Mouse (Mus musculus) CH12F3 (cell line): ENCODE measurements at regions not wholly inside any gene's neighbourhood (a gene's known extent, or its start where the extent isn't known, plus 50 kb on each side); places are given as distances from the start of the nearest gene placed in this dataset.

Experiments
- in situ Hi-C: fragments of 300-500 bp; cut with MboI; formaldehyde crosslinking; loops from 2 replicates; pipeline ENCODE4 v1.14.3; 2020; ENCODE audit warnings: low sequenced_read_pairs

DNA sequence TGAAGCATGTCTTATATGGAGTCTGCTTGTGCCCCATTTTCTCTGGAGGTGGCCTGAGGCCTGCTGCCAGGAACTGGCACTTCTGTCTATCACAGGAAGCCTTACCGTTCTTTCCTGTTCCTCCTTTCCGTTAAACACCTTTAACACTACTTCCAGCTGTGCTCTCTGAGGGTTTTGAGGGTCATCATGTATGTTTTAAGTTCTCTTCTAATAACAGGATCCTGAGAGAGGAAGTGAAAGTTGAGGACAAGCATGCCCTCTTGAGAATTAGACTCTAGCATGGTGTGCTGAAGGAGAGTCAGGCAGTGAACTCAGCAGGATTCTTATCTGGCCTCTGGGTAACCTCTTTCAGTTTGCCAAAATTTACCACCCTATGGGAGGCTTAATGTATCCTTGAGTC lies 418.0 kb upstream of the 9430069I07Rik start:
- in situ Hi-C loops = no loop called here

DNA sequence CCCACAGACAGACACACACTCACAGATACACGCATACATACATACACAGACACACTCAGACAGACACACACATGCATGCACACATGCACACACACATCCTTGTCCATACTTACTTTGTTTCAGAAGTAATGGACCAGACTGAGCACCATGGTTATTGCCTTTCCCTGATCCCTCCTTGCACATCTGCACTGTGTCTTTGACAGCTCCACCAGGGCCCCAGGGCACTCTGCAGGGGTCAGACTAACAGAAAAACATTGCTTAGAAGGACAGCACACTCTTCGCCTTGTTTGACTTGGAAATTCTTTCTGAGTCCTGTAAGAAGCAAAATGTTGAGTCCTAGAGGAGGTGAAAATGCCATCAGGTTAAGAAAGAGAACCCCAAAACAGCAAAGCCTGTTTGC lies 394.1 kb upstream of the 9430069I07Rik start:
- in situ Hi-C loops = no loop called here

DNA sequence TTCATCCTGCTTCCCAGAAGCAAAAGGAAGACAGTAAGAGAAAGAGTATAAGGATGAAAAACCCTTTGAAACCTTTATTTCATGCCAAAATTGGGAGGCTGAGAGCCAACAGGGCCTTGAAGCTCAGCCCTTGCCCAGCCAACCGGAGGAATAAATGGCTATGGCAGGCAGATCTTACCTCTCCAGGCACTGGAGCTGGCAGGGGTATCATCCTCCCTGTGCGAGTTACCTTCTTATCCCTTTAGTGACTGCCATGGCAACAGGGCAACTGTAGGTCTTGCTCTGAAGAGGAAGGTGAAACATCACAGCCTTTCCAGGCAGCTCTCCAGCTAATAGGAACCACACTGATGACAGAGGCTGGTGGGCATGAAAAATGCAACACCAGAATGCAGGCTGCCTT lies 393.3 kb upstream of the 9430069I07Rik start:
- in situ Hi-C loops = no loop called here

DNA sequence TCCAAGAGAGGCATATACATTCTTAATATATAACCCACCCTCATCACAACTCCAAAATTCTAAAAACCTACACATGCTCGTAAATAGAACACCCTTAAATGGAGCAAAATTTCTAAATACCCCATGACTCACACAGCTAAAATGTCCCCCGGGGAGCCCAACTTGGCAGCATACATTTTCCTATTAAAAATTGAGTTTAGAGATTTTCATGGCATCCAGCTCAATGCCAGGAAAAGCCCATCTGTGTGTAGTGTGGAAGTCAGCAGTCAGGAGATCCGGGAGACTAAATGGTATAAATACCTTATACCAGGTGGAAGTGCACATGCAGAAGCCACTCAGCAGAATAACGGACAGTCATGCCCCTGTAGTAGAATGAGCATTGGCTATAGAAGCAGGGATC lies 389.4 kb upstream of the 9430069I07Rik start:
- in situ Hi-C loops = no loop called here

DNA sequence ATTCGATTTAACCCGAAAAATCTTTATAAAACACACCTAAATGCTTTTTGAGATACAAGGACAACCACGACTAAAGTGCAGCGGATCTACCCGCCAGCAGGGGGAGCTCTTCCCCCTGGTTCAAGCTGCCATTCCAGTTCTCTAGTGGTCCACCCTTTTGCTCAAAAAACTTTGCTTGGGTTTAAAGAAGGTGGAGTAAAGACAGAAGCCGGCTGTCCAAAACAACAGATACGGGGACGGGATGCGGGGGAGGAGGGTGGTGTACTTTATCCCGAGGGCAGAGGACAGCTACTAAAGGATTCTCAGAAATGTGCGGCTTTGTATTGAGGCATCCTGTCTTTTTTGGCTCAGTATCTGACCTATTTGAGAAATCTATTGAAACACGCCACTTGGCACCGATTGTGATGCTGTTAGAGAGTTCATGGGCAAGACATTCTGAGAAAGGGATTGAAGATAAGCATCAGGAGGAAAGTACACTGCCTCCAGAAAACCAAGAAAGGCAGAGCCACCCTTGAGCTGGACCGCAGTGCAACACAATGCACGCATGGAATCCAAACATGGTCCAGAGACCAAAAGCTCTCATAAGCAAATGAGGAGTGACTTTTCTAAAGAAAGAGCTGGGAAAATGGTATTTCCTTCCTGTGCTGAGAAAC lies 385.6 kb upstream of the 9430069I07Rik start:
- in situ Hi-C loops = loop anchor here (5.0 kb wide), 1 partner anchor 144 kb away; no protein-coding TSS in a partner anchor

DNA sequence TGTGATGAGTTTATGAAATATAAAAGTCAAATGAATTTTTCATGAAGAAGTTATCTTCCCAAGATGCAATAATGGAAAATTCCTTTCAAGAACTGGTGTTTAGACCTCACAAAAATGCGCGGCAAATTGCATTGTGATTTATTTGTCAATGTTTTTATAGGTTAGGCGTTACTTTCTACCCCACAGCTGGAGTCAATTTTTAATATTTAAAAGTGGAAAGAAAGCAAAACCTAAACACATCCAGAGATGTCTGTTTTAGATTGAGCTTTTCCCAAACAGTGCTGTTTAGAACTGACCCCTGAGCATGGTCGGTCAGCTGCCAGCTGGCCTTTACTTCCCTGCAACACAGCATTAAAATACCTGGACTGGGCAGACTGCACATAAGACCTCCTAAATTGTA lies 383.8 kb upstream of the 9430069I07Rik start:
- in situ Hi-C loops = loop anchor here (5.0 kb wide), 1 partner anchor 146 kb away; no protein-coding TSS in a partner anchor
